Mouse (Mus musculus): ENCODE data around the gene Gli3.
A peak's percentile ranks its signal among the peaks of the same experiment; 100 is the strongest.

DNA sequence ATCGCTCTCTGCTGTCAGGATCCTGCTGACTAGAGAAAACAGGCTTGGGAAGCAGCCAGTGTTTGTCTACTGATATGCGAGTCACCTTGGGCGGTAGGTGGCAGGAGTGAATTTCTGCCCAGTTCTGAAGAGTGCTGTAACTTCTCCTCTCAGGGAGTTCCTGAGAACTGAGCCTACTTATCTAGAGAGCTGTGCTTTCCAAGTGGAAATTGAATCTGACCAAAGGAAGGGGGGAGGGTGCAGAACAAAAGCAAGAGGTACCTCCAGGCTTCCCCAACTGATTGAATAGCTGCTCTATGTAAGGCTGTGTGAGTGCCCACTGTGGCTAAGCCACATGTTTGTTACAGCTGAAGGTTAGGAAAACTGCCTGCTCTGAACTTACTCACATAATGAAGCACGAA is 244.4 kb downstream of the Gli3 start:
- peak; percentile 32 for TF ChIP-seq CTCF (IDR thresholded peaks at IDR 0.05)
- TF ChIP-seq POLR2A (IDR thresholded peaks at IDR 0.05; ENCODE audit: insufficient read depth, low read depth, low read length), result no peak
